Mouse (Mus musculus) MEL (cell line): ENCODE results near the gene Grhl1. TPM values are rescaled to one million over a fixed set of nuclear protein-coding genes. Genes with fewer than 3 reads are reported as not detected.
A peak's percentile ranks its signal among the peaks of the same experiment; 100 is the strongest.

Source experiments
- DNase-seq: peaks from one replicate; pipeline ENCODE4 v3.0.0; 2011; ENCODE audit warnings: low read depth, low spot score
- H3K27ac ChIP-seq: 2 replicates; pipeline ENCODE4 v1.5.1; 2012; ENCODE audit warnings: low read depth, mild to moderate bottlenecking, control low read depth, low read length, moderate library complexity; ENCODE audit not compliant: control insufficient read depth
- H3K27me3 ChIP-seq, 2 experiments: fragments of 150-350 bp in 1 of 2; sonication (generic) in 1 of 2; 2 replicates each; pipeline ENCODE4 v1.6.1; 2012; ENCODE audit warnings: low read length in 2 of 2, mild to moderate bottlenecking in 2 of 2, improper control_type of control experiment in 1 of 2, moderate library complexity in 1 of 2; ENCODE audit not compliant: insufficient read depth in 2 of 2, control insufficient read depth in 1 of 2
- H3K36me3 ChIP-seq, 2 experiments: 2 replicates each; pipeline ENCODE4 v1.6.1; 2012 to 2014; ENCODE audit warnings: low read length in 2 of 2, improper control_type of control experiment in 1 of 2, inconsistent platforms in 1 of 2, mild to moderate bottlenecking in 1 of 2; ENCODE audit not compliant: insufficient read depth in 2 of 2, control insufficient read depth in 1 of 2
- H3K4me1 ChIP-seq, 2 experiments: fragments of 150-350 bp in 1 of 2; sonication (generic) in 1 of 2; 2 replicates each; pipeline ENCODE4 v1.6.1; 2012; ENCODE audit warnings: low read length in 2 of 2, improper control_type of control experiment in 1 of 2, mild to moderate bottlenecking in 1 of 2; ENCODE audit not compliant: insufficient read depth in 2 of 2, control insufficient read depth in 1 of 2
- H3K4me3 ChIP-seq, 2 experiments: fragments of 150-350 bp in 1 of 2; sonication (generic) in 1 of 2; 2 replicates each; pipeline ENCODE4 v1.5.1; 2012; ENCODE audit warnings: low read depth in 2 of 2, low read length in 2 of 2, mild to moderate bottlenecking in 2 of 2, moderate library complexity in 2 of 2, control low read depth in 1 of 2, improper control_type of control experiment in 1 of 2; ENCODE audit not compliant: control insufficient read depth in 1 of 2, insufficient read depth in 1 of 2
- H3K79me2 ChIP-seq: 2 replicates; pipeline ENCODE4 v1.6.1; 2012; ENCODE audit warnings: mild to moderate bottlenecking, low read length, moderate library complexity; ENCODE audit not compliant: control insufficient read depth, poor library complexity, insufficient read depth
- H3K9ac ChIP-seq: 2 replicates; pipeline ENCODE4 v1.6.1; 2012; ENCODE audit warnings: low read depth, mild to moderate bottlenecking, control low read depth, low read length, moderate library complexity; ENCODE audit not compliant: control insufficient read depth, poor library complexity, severe bottlenecking
- H3K9me3 ChIP-seq: fragments of 150-350 bp; sonication (generic); replicated peaks from 2 replicates; pipeline ENCODE4 v1.6.1; 2012; ENCODE audit warnings: mild to moderate bottlenecking, low read length, improper control_type of control experiment, moderate library complexity; ENCODE audit not compliant: insufficient read depth
- CTCF ChIP-seq, 3 experiments: IDR thresholded peaks in 2 of 3; conservative IDR thresholded peaks in 1 of 3; 2 replicates each; pipeline ENCODE4 v1.5.1; 2011 to 2012; ENCODE audit warnings: low read length in 3 of 3, low read depth in 2 of 3, mild to moderate bottlenecking in 2 of 3, improper control_type of control experiment in 1 of 3, inconsistent platforms in 1 of 3, mixed read lengths in 1 of 3, moderate library complexity in 1 of 3; ENCODE audit not compliant: control insufficient read depth in 1 of 3, insufficient read depth in 1 of 3, poor library complexity in 1 of 3, severe bottlenecking in 1 of 3
- E2F4 ChIP-seq: IDR thresholded peaks from 2 replicates; pipeline ENCODE4 v1.6.1; 2011; ENCODE audit warnings: low read depth, low read length, improper control_type of control experiment, borderline replicate concordance
- ELF1 ChIP-seq: IDR thresholded peaks from 2 replicates; pipeline ENCODE4 v1.6.1; 2014; ENCODE audit warnings: low read depth, mild to moderate bottlenecking, inconsistent platforms, low read length, improper control_type of control experiment, moderate library complexity
- EP300 ChIP-seq, 2 experiments: IDR thresholded peaks; 2 replicates each; pipeline ENCODE4 v1.6.1; 2011; ENCODE audit warnings: improper control_type of control experiment in 2 of 2, low read length in 2 of 2, low read depth in 1 of 2, mild to moderate bottlenecking in 1 of 2
- MAZ ChIP-seq: IDR thresholded peaks from 2 replicates; pipeline ENCODE4 v1.6.1; 2012; ENCODE audit warnings: low read depth, mild to moderate bottlenecking, inconsistent platforms, low read length, improper control_type of control experiment
- MYC ChIP-seq: IDR thresholded peaks from 2 replicates; pipeline ENCODE4 v1.6.1; 2011; ENCODE audit warnings: low read depth, mild to moderate bottlenecking, low read length, improper control_type of control experiment, moderate library complexity
- POLR2AphosphoS5 ChIP-seq: IDR thresholded peaks from 2 replicates; pipeline ENCODE4 v1.6.1; 2012; ENCODE audit warnings: low read depth, borderline replicate concordance, mild to moderate bottlenecking, inconsistent platforms, low read length, moderate library complexity, mixed read lengths
- RAD21 ChIP-seq: IDR thresholded peaks from 2 replicates; pipeline ENCODE4 v1.6.1; 2011; ENCODE audit warnings: mild to moderate bottlenecking, low read depth, low read length, improper control_type of control experiment
- SIN3A ChIP-seq: IDR thresholded peaks from 2 replicates; pipeline ENCODE4 v1.6.1; 2012; ENCODE audit warnings: low read length, improper control_type of control experiment, inconsistent platforms
- SMC3 ChIP-seq: IDR thresholded peaks from 2 replicates; pipeline ENCODE4 v1.6.1; 2011; ENCODE audit warnings: low read depth, low read length, improper control_type of control experiment
- USF1 ChIP-seq: IDR thresholded peaks from 2 replicates; pipeline ENCODE4 v1.6.1; 2014; ENCODE audit warnings: low read depth, mild to moderate bottlenecking, inconsistent platforms, low read length, improper control_type of control experiment, moderate library complexity
- USF2 ChIP-seq, 2 experiments: IDR thresholded peaks; 2 replicates each; pipeline ENCODE4 v1.6.1; 2011 to 2012; ENCODE audit warnings: improper control_type of control experiment in 2 of 2, low read length in 2 of 2, borderline replicate concordance in 1 of 2, inconsistent platforms in 1 of 2, low read depth in 1 of 2, mild to moderate bottlenecking in 1 of 2; ENCODE audit not compliant: insufficient read depth in 1 of 2
- ZC3H11A ChIP-seq: IDR thresholded peaks from 2 replicates; pipeline ENCODE4 v1.6.1; 2012; ENCODE audit warnings: low read depth, mild to moderate bottlenecking, inconsistent platforms, low read length, improper control_type of control experiment
- ZMIZ1 ChIP-seq: IDR thresholded peaks from 2 replicates; pipeline ENCODE4 v1.6.1; 2012; ENCODE audit warnings: low read depth, mild to moderate bottlenecking, inconsistent platforms, low read length, improper control_type of control experiment, moderate library complexity
- polyA plus RNA-seq, 2 experiments: library from polyadenylated mRNA; stranded (reverse) in 1 of 2; unstranded in 1 of 2; fragments of >175 nt in 1 of 2; fragments of >200 nt in 1 of 2; gene quantifications; 2 replicates each; pipeline versions ENCODE4 v1.2.1 to v1.2.4; 2012; ENCODE audit warnings: low replicate concordance in 2 of 2, low read depth in 1 of 2; ENCODE audit not compliant: insufficient read length in 2 of 2, insufficient read depth in 1 of 2, missing spikeins in 1 of 2
- total RNA-seq: library from RNA; depleted of rRNA; stranded (reverse); fragments of 300-350 nt; gene quantifications from 2 replicates; pipeline ENCODE4 v1.2.3, GENCODE M21; 2012

Gene Grhl1
- total and polyA plus RNA-seq, 3 experiments: 0.50 to 1.3 TPM; not detected in 1

DNA sequence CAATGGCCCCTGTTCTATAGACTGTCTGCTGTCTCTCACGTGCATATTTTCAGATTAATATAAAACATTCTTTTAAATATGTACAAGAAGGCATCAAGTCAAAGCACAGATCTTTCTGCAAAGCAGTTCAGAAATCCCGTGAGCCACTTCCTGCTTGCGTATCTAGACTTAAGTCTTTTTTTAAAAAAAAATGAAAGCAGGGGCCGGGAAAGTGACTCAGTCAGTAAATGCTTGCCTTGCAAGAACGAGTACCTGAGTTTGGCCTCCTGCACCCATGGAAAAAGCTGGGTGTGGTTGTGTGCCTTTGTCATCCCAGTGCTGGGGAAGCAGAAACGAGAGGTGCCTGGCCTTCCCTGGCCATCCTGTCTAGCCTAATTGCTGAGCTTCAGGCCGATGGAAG lies 28.0 kb downstream of the Grhl1 start:
- Histone ChIP-seq H3K79me2 (no peaks in the 10 kb centered on the region), H3K4me3 (no peak overlapping the region), H3K27me3 (no peaks in the 10 kb centered on the region), H3K36me3 (no peaks in the 10 kb centered on the region; a peak in 1 of 4 replicates), H3K27ac (no peak overlapping the region), H3K9ac (no peak overlapping the region), H3K9me3 (no peaks in the 10 kb centered on the region), H3K4me1 (0 out of 4 replicates have a peak, but pooled peaks cover 0 to 3% of the 10 kb centered on the region in 2 experiments)
- TF ChIP-seq POLR2AphosphoS5 (no peak), MYC (no peak), SIN3A (no peak), USF2 (IDR thresholded peaks at IDR 0.05; ENCODE audit: borderline replicate concordance in 1 of 2, insufficient read depth in 1 of 2, low read depth in 1 of 2, low read length in 2 of 2) (no peak), ELF1 (no peak), EP300 (IDR thresholded peaks at IDR 0.05; ENCODE audit: low read depth in 1 of 2, low read length in 2 of 2) (no peak), MAZ (no peak), E2F4 (no peak), USF1 (no peak)
- no peak for DNase-seq

DNA sequence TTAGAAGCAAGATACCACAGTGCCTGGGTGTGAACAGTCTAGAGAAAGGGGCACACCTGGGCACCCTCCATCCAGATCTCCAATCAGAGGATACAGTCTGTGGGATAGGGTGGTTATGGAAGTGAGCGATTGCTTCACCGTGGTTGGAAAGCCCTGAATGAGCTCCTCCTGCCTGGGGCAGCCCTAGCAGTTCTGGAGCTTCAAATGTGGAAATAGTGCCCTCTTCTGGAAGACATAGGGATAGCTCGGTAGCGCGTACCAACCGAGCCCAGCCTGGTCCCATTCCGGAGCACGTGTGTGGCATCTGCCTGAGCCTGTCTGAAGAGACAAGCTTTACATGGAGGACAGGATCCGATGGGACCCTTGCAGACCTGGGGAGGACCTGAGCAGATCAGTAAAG lies 28.7 kb downstream of the Grhl1 start:
- H3K36me3 ChIP-seq: no peaks in the 10 kb centered on the region; a peak in 1 of 4 replicates
- no peak overlapping the region for H3K4me3 ChIP-seq
- no peaks in the 10 kb centered on the region for H3K9me3 ChIP-seq
- no peak overlapping the region for H3K9ac ChIP-seq
- H3K4me1 ChIP-seq: 0 out of 4 replicates have a peak, but pooled peaks cover 0 to 3% of the 10 kb centered on the region in 2 experiments
- no peaks in the 10 kb centered on the region for H3K79me2 ChIP-seq
- DNase-seq: peak; percentile 80
- no peak overlapping the region for H3K27ac ChIP-seq
- TF ChIP-seq USF1: no peak
- peak; percentile 78 for TF ChIP-seq RAD21
- peak; percentile 87 for TF ChIP-seq ZC3H11A
- 0 out of 2 replicates have a peak, but pooled peaks have one; percentile 36 for TF ChIP-seq MYC
- TF ChIP-seq CTCF (IDR thresholded peaks at IDR 0.05 in 2 of 3, conservative IDR thresholded peaks at IDR 0.05 in 1 of 3; ENCODE audit: control insufficient read depth in 1 of 3, insufficient read depth in 1 of 3, low read depth in 2 of 3, low read length in 3 of 3, poor library complexity in 1 of 3, severe bottlenecking in 1 of 3): peak; percentile 71 to 81 (median 75)
- TF ChIP-seq SMC3: peak; percentile 86
- no peak for TF ChIP-seq ZMIZ1
- H3K27me3 ChIP-seq: no peaks in the 10 kb centered on the region
